Mouse (Mus musculus) erythroblast, embryonic 14.5 days (primary cell): ENCODE results near the gene Slc26a9.

Source experiments
- GATA1 ChIP-seq: IDR thresholded peaks from 2 replicates; pipeline ENCODE4 v1.6.1; 2012; ENCODE audit warnings: low read length, inconsistent platforms, mixed read lengths
- TAL1 ChIP-seq: IDR thresholded peaks from 3 replicates; pipeline ENCODE4 v1.6.1; 2012; ENCODE audit warnings: low read length, inconsistent platforms, mixed read lengths

DNA sequence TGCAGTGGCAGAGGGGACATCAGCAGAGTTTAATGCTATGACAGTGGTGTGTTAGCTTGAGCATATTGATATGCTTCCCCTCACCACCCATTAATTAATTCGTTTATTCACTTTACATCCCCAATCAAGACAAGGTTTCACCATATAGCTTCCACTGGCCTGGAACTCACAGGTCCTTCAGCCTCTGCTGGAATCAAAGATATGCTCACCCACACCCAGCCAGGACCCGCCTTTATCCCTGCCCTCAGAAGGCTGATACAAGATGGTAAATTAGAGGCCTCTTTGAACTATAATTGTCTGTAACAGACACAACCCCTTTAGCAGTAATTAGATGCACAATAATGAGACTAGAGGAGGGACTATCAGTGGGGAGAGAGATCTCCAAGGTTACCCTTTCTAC, 65.8 kb downstream of the Slc26a9 start:
- TF ChIP-seq GATA1 = no peak
- TF ChIP-seq TAL1 = no peak
